Mouse (Mus musculus) granulocyte monocyte progenitor cell, adult 5-6 weeks (primary cell): ENCODE data around the gene Klf2. TPM values are rescaled to one million over a fixed set of nuclear protein-coding genes. Genes with fewer than 3 reads are reported as not detected.

Experiments
- ATAC-seq: replicated peaks from 2 replicates; pipeline ENCODE4 v1.8.0; 2016; ENCODE audit warnings: mild to moderate bottlenecking, moderate TSS enrichment, inconsistent platforms; ENCODE audit not compliant: poor library complexity, severe bottlenecking
- total RNA-seq, 2 experiments: library from RNA; stranded (forward) in 1 of 2; stranded (reverse) in 1 of 2; fragments of 200-712, 200-1000 nt in 1 of 2; fragments of >200 nt in 1 of 2; fragmentation: Nextera tagmentation in 1 of 2; gene quantifications; 2 replicates each; pipeline ENCODE4 v1.2.3; 2014 to 2017

Gene Klf2
- total RNA-seq, 2 experiments from 2014 or later: 1.9 to 3.2 TPM

- no peak for ATAC-seq
Measured at GRCm38 (mm10) chr8:72363457-72363856, 44.6 kb downstream of the Klf2 start.

DNA sequence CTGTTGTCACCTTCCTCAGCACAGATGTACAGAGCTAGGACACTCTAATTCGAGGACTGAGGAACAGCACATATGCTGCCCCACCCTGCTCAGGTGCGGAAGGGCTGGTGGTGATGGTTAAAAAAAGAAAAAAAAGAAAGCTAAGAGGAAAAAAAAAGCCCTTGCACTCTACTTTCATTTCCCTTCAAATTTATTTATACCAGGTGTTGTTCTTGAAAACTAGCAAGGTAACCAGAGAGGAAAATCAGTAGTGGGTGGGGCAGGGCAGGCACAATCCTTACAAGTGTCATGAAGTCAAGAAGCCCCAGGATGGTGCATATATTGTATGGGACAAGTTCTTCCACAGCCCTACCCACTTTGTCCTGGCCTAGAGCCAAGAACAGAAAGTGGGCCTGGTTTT lies 46.2 kb downstream of the Klf2 start:
- ATAC-seq: no peak

GRCm38 (mm10) chr8:72365826-72366225 lies 47.0 kb downstream of the Klf2 start:
- ATAC-seq: peak; percentile 82

GRCm38 (mm10) chr8:72366435-72366834 lies 47.6 kb downstream of the Klf2 start:
- ATAC-seq: no peak

Other genes with a start within 250 kb of the Klf2 start
- gene Olfr373, start 235.9 kb upstream of the Klf2 start, total RNA-seq (2014; fragmentation: Nextera tagmentation): not detected in 2 replicates
- gene Olfr373, start 235.9 kb upstream of the Klf2 start, total RNA-seq (2017): not detected in 2 replicates
- gene Olfr374, start 212.0 kb upstream of the Klf2 start, total RNA-seq (2014; fragmentation: Nextera tagmentation): not detected in 2 replicates
- gene Olfr374, start 212.0 kb upstream of the Klf2 start, total RNA-seq (2017): not detected in 2 replicates
- gene Tpm4, start 184.1 kb upstream of the Klf2 start, total RNA-seq (2014; fragmentation: Nextera tagmentation): 35.0 and 39.9 TPM in 2 replicates
- 54.2 and 60.5 TPM in 2 replicates for gene Tpm4, start 184.1 kb upstream of the Klf2 start, total RNA-seq (2017)
- gene Rab8a, start 157.8 kb upstream of the Klf2 start, total RNA-seq (2014; fragmentation: Nextera tagmentation): 38.9 and 39.9 TPM in 2 replicates
- 320 and 344 TPM in 2 replicates for gene Rab8a, start 157.8 kb upstream of the Klf2 start, total RNA-seq (2017)
- gene Hsh2d, start 129.4 kb upstream of the Klf2 start, total RNA-seq (2014; fragmentation: Nextera tagmentation): 6.2 and 14.0 TPM in 2 replicates
- 2.6 and 3.1 TPM in 2 replicates for gene Hsh2d, start 129.4 kb upstream of the Klf2 start, total RNA-seq (2017)
- 0.64 TPM in 1 of 2 replicates, not detected in the other for gene Cib3, start 106.2 kb upstream of the Klf2 start, total RNA-seq (2014; fragmentation: Nextera tagmentation)
- not detected in 2 replicates for gene Cib3, start 106.2 kb upstream of the Klf2 start, total RNA-seq (2017)
- gene Gm11034, start 105.4 kb upstream of the Klf2 start, total RNA-seq (2014; fragmentation: Nextera tagmentation): not detected in 2 replicates
- gene Gm11034, start 105.4 kb upstream of the Klf2 start, total RNA-seq (2017): not detected in 2 replicates
- gene Fam32a, start 99.3 kb upstream of the Klf2 start, total RNA-seq (2014; fragmentation: Nextera tagmentation): 47.5 and 52.6 TPM in 2 replicates
- 42.1 and 42.9 TPM in 2 replicates for gene Fam32a, start 99.3 kb upstream of the Klf2 start, total RNA-seq (2017)
- gene Ap1m1, start 79.0 kb upstream of the Klf2 start, total RNA-seq (2014; fragmentation: Nextera tagmentation): 80.1 and 117 TPM in 2 replicates
- gene Ap1m1, start 79.0 kb upstream of the Klf2 start, total RNA-seq (2017): 49.1 and 59.8 TPM in 2 replicates
- gene Gm10282, start 13.8 kb upstream of the Klf2 start, total RNA-seq (2014; fragmentation: Nextera tagmentation): 29.7 and 33.2 TPM in 2 replicates
- 67.4 and 74.9 TPM in 2 replicates for gene Gm10282, start 13.8 kb upstream of the Klf2 start, total RNA-seq (2017)
- gene Eps15l1, start 102.4 kb downstream of the Klf2 start, total RNA-seq (2014; fragmentation: Nextera tagmentation): 58.3 and 64.3 TPM in 2 replicates
- 34.8 and 38.6 TPM in 2 replicates for gene Eps15l1, start 102.4 kb downstream of the Klf2 start, total RNA-seq (2017)
- 0.34 and 1.5 TPM in 2 replicates for gene Calr3, start 124.8 kb downstream of the Klf2 start, total RNA-seq (2014; fragmentation: Nextera tagmentation)
- 2.2 and 4.7 TPM in 2 replicates for gene Calr3, start 124.8 kb downstream of the Klf2 start, total RNA-seq (2017)
- gene 1700030K09Rik, start 124.8 kb downstream of the Klf2 start, total RNA-seq (2014; fragmentation: Nextera tagmentation): 3.6 and 6.4 TPM in 2 replicates
- gene 1700030K09Rik, start 124.8 kb downstream of the Klf2 start, total RNA-seq (2017): 6.1 and 7.1 TPM in 2 replicates
- gene Cherp, start 156.2 kb downstream of the Klf2 start, total RNA-seq (2014; fragmentation: Nextera tagmentation): 88.2 and 110 TPM in 2 replicates
- gene Cherp, start 156.2 kb downstream of the Klf2 start, total RNA-seq (2017): 13.3 and 27.7 TPM in 2 replicates
- 38.6 and 52.6 TPM in 2 replicates for gene Slc35e1, start 173.6 kb downstream of the Klf2 start, total RNA-seq (2014; fragmentation: Nextera tagmentation)
- gene Slc35e1, start 173.6 kb downstream of the Klf2 start, total RNA-seq (2017): 31.0 and 31.1 TPM in 2 replicates
- gene Med26, start 229.2 kb downstream of the Klf2 start, total RNA-seq (2014; fragmentation: Nextera tagmentation): 10.9 and 16.1 TPM in 2 replicates
- 6.2 and 6.9 TPM in 2 replicates for gene Med26, start 229.2 kb downstream of the Klf2 start, total RNA-seq (2017)